Mouse (Mus musculus): Measurements from ENCODE around the gene Cd1d1. TPM values are rescaled to one million over a fixed set of nuclear protein-coding genes. Genes with fewer than 3 reads are reported as not detected.

The Cd1d1 gene
- polyA plus RNA-seq (2015; fragmentation: Nextera tagmentation; extraction: Ambion mirVana), result 37.7 and 38.6 TPM in 2 replicates

DNA sequence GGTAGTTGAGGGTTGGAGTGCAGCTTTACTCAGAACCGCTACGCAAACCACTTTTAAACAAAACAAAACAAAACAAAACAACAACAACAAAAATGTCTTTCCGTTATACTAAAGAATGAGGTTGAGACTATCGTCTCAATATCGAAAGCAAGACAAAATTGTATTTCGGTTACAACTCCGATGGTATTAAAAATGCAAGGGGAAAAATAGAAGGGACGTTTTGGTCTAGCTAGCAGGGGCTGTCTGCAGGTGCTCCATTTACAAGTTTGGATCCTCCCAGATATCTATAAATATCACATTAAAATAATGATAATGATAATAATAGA, at the start of gene Cd1d1:
Gene Cd1d1, minus strand, starts transcription at position 27 of the 326 bp plus-strand sequence.
- ATAC-seq (ENCODE audit: low read depth), result no peak
- Histone ChIP-seq H3K4me2 (ENCODE audit: low read depth, low read length) (peak within 1 kb of the TSS; percentile 80), H3K36me3 (ENCODE audit: control insufficient read depth, insufficient read depth, low read length) (no peaks in the 10 kb centered on the region), H3K27ac (ENCODE audit: low read length) (peak within 1 kb of the TSS; percentile 95), H3K4me1 (replicated peaks; ENCODE audit: control insufficient read depth, insufficient read depth, low read length) (peaks cover 10% of the 10 kb centered on the region; the same call in 1 of the 2 replicates), H3K27me3 (ENCODE audit: control insufficient read depth, insufficient read depth, low read depth, low read length) (no peaks in the 10 kb centered on the region), H3K9me3 (ENCODE audit: control insufficient read depth, low read length) (no peaks in the 10 kb centered on the region), H3K9ac (ENCODE audit: low read length) (peak within 1 kb of the TSS; percentile 81), H3K4me3 (ENCODE audit: low read length) (peak within 1 kb of the TSS; percentile 68)
- 14% methylated on average over 8 of the region's 8 CpGs for WGBS

DNA sequence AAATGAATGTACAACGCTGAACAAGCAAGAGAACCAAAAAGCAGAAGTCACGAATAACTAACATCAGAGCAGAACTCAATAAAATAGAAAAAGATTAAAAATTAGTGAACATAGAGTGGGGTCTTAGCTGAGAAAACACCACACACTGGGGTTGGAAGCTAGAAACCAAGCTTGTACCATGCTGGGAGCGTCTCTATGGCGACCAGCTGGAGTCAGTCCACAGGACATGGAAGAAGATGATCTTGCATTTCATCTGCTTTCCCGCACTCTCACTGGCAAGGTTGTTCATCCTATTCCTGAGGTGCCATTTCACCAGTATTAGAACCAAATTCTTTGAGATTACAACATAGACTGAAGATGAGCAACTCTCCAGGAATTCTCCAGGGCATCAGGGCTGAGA, 48.6 kb upstream of the Cd1d1 start:
- H3K4me3 ChIP-seq (ENCODE audit: low read length), result no peak overlapping the region
- no peaks in the 10 kb centered on the region for H3K36me3 ChIP-seq (ENCODE audit: control insufficient read depth, insufficient read depth, low read length)
- H3K9ac ChIP-seq (ENCODE audit: low read length), result no peak overlapping the region
- no peaks in the 10 kb centered on the region for H3K4me1 ChIP-seq (replicated peaks; ENCODE audit: control insufficient read depth, insufficient read depth, low read length)
- H3K9me3 ChIP-seq (ENCODE audit: control insufficient read depth, low read length), result no peaks in the 10 kb centered on the region
- ATAC-seq (ENCODE audit: low read depth), result no peak
- H3K4me2 ChIP-seq (ENCODE audit: low read depth, low read length), result no peak overlapping the region
- H3K27me3 ChIP-seq (ENCODE audit: control insufficient read depth, insufficient read depth, low read depth, low read length), result no peaks in the 10 kb centered on the region
- H3K27ac ChIP-seq (ENCODE audit: low read length), result no peak overlapping the region
- 84% methylated on average over 5 of the region's 5 CpGs for WGBS

DNA sequence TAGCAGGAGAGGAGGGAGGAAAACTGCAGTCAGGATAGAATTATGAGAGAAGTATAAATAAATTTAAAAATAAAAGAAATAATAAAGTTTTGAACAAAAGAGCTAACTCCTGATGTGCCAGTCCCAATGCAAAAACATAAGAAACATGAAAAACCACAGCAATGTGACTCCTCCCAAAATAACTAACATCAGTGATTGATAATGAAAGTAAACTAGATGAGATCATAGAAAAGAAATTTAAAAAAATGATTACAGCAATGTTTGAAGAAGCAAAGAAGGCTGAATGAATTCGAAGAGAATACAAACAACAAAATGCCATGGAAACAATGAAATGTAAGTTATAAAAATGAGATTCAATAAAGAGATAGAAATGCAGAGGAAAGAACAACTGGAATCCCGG, 42.5 kb upstream of the Cd1d1 start:
- H3K36me3 ChIP-seq (ENCODE audit: control insufficient read depth, insufficient read depth, low read length), result no peaks in the 10 kb centered on the region
- H3K4me2 ChIP-seq (ENCODE audit: low read depth, low read length), result no peak overlapping the region
- WGBS, result 76% methylated on average over 2 of the region's 2 CpGs
- H3K4me1 ChIP-seq (replicated peaks; ENCODE audit: control insufficient read depth, insufficient read depth, low read length), result no peaks in the 10 kb centered on the region
- H3K9ac ChIP-seq (ENCODE audit: low read length), result no peak overlapping the region
- no peak for ATAC-seq (ENCODE audit: low read depth)
- H3K4me3 ChIP-seq (ENCODE audit: low read length), result no peak overlapping the region
- no peaks in the 10 kb centered on the region for H3K27me3 ChIP-seq (ENCODE audit: control insufficient read depth, insufficient read depth, low read depth, low read length)
- no peaks in the 10 kb centered on the region for H3K9me3 ChIP-seq (ENCODE audit: control insufficient read depth, low read length)
- no peak overlapping the region for H3K27ac ChIP-seq (ENCODE audit: low read length)

DNA sequence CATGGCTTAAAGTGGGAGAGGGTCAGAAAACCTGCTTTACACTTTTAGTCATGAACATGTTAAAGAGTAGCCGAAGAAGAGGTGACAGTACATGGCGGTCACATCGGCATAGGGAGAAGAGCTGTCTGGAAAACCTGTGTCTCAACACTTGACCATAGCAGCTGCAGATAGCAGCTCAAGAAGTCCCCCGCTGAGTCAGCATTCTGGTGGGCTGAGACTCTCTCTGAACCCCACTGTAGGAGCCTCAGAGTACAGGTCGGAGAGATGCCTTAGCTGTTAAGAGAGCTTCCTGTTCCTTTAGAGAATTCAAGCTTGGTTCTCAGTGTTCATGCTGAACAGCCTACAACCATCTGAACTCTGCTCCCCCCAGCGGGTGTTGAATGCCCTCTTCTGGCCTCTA, 39.3 kb upstream of the Cd1d1 start:
- Histone ChIP-seq H3K4me2 (ENCODE audit: low read depth, low read length) (no peak overlapping the region), H3K27me3 (ENCODE audit: control insufficient read depth, insufficient read depth, low read depth, low read length) (no peaks in the 10 kb centered on the region), H3K4me3 (ENCODE audit: low read length) (no peak overlapping the region), H3K9me3 (ENCODE audit: control insufficient read depth, low read length) (no peaks in the 10 kb centered on the region), H3K27ac (ENCODE audit: low read length) (no peak overlapping the region), H3K9ac (ENCODE audit: low read length) (no peak overlapping the region), H3K4me1 (replicated peaks; ENCODE audit: control insufficient read depth, insufficient read depth, low read length) (no peaks in the 10 kb centered on the region), H3K36me3 (ENCODE audit: control insufficient read depth, insufficient read depth, low read length) (no peaks in the 10 kb centered on the region)
- 80% methylated on average over 6 of the region's 6 CpGs for WGBS
- ATAC-seq (ENCODE audit: low read depth), result no peak

DNA sequence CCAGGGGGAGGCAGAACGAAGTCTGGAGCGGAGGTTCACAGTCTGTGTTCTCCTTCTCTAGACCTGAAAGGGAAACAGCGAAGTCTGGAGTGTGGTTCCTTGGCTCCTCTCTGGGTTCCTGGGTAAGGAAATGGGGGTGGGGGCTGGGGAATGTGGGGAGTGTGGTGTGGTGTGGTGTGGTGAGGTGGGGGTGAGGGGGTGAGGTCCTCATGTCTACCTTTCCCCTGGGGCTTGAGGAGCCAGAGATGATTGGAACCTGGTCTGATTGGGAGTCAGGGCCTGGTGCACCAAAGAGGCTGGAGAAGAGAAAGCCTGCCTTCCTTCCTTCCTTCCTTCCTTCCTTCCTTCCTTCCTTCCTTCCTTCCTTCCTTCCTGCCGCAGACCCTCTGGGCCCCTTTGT, 34.8 kb upstream of the Cd1d1 start:
- Histone ChIP-seq H3K27ac (ENCODE audit: low read length) (no peak overlapping the region), H3K4me3 (ENCODE audit: low read length) (no peak overlapping the region)

DNA sequence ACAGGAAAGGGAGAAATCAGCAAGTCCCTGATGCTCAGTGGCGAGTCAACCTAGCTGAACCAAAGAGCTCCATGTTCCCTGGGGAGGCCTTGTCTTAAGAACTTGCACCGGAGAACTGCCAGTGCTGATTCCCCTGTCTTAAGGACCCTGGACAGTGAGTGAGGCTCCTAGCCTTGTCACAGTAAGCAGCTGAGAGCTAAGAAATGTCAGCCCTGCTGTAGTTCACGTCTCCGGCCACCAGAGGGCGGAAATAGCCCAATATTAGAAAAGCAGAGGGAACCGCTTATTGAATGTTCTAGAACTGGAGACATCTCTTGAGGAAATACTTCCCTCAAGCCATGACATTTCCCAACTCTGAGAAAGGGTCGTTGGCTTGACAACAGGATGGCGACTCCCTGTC, 34.1 kb upstream of the Cd1d1 start:
- Histone ChIP-seq H3K4me3 (ENCODE audit: low read length) (no peak overlapping the region), H3K4me2 (ENCODE audit: low read depth, low read length) (no peak overlapping the region), H3K27ac (ENCODE audit: low read length) (no peak overlapping the region), H3K27me3 (ENCODE audit: control insufficient read depth, insufficient read depth, low read depth, low read length) (no peaks in the 10 kb centered on the region), H3K9ac (ENCODE audit: low read length) (no peak overlapping the region), H3K4me1 (replicated peaks; ENCODE audit: control insufficient read depth, insufficient read depth, low read length) (no peaks in the 10 kb centered on the region), H3K9me3 (ENCODE audit: control insufficient read depth, low read length) (no peaks in the 10 kb centered on the region), H3K36me3 (ENCODE audit: control insufficient read depth, insufficient read depth, low read length) (no peaks in the 10 kb centered on the region)
- 12% methylated on average over 8 of the region's 8 CpGs for WGBS
- ATAC-seq (ENCODE audit: low read depth), result peak; percentile 49; the same call in 1 of the 2 replicates

More for the DNA sequence above, 34.8 kb upstream of the Cd1d1 start:
- H3K4me2 ChIP-seq (ENCODE audit: low read depth, low read length), result no peak overlapping the region
- H3K9ac ChIP-seq (ENCODE audit: low read length), result no peak overlapping the region
- WGBS, result 91% methylated on average over 4 of the region's 4 CpGs
- H3K36me3 ChIP-seq (ENCODE audit: control insufficient read depth, insufficient read depth, low read length), result no peaks in the 10 kb centered on the region
- no peak for ATAC-seq (ENCODE audit: low read depth)
- no peaks in the 10 kb centered on the region for H3K9me3 ChIP-seq (ENCODE audit: control insufficient read depth, low read length)
- H3K27me3 ChIP-seq (ENCODE audit: control insufficient read depth, insufficient read depth, low read depth, low read length), result no peaks in the 10 kb centered on the region
- no peaks in the 10 kb centered on the region for H3K4me1 ChIP-seq (replicated peaks; ENCODE audit: control insufficient read depth, insufficient read depth, low read length)

DNA sequence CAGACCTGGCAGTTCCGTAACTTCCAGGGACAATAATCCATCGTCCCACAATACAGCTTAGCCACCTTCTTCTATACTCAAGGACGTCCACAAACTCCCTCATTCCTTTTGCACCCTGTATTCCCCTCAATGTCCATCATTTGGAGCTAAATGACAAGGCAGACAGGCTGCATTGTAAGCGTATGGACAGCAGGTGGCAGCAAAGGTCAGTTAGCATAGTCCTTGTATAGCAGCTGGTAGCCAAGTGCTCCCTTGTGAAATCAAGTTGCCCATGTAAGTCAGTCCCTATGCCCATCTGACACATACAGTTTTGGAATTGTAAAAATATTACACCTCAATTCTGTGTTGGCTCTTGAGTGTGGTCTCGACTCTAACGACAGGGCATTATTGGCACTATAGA, 31.6 kb upstream of the Cd1d1 start:
- peak; percentile 49; the same call in 1 of the 2 replicates for ATAC-seq (ENCODE audit: low read depth)

DNA sequence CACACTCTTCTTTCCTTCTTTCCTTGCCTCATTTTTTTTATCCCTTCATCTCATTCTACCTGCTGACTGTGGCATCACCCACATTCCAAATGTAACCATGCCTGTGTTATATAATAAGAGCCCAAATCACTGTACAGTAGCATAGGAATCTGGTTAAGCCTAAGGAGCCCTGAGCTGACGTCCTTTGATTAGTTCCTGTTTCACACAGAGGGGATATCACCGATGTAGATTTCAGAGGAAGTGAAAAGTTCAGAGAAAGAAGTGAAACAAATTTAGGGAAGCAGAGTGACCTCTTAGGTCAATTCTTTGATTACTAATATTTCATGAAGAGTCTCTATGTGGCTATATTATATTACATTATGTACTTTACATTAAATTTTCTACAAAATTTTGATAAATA, 18.5 kb upstream of the Cd1d1 start:
- Histone ChIP-seq H3K36me3 (ENCODE audit: control insufficient read depth, insufficient read depth, low read length) (no peaks in the 10 kb centered on the region), H3K4me2 (ENCODE audit: low read depth, low read length) (no peak overlapping the region), H3K9ac (ENCODE audit: low read length) (no peak overlapping the region), H3K27me3 (ENCODE audit: control insufficient read depth, insufficient read depth, low read depth, low read length) (no peaks in the 10 kb centered on the region), H3K4me3 (ENCODE audit: low read length) (no peak overlapping the region), H3K4me1 (replicated peaks; ENCODE audit: control insufficient read depth, insufficient read depth, low read length) (no peaks in the 10 kb centered on the region), H3K27ac (ENCODE audit: low read length) (no peak overlapping the region), H3K9me3 (ENCODE audit: control insufficient read depth, low read length) (no peaks in the 10 kb centered on the region)
- ATAC-seq (ENCODE audit: low read depth), result no peak
- 52% methylated on average over 2 of the region's 2 CpGs for WGBS

More for the DNA sequence above, 31.6 kb upstream of the Cd1d1 start:
- Histone ChIP-seq H3K27ac (ENCODE audit: low read length) (no peak overlapping the region), H3K9ac (ENCODE audit: low read length) (no peak overlapping the region), H3K4me1 (replicated peaks; ENCODE audit: control insufficient read depth, insufficient read depth, low read length) (no peaks in the 10 kb centered on the region), H3K4me2 (ENCODE audit: low read depth, low read length) (no peak overlapping the region), H3K9me3 (ENCODE audit: control insufficient read depth, low read length) (no peaks in the 10 kb centered on the region), H3K36me3 (ENCODE audit: control insufficient read depth, insufficient read depth, low read length) (no peaks in the 10 kb centered on the region), H3K4me3 (ENCODE audit: low read length) (no peak overlapping the region), H3K27me3 (ENCODE audit: control insufficient read depth, insufficient read depth, low read depth, low read length) (no peaks in the 10 kb centered on the region)
- WGBS, result 19% methylated on average over 6 of the region's 6 CpGs

DNA sequence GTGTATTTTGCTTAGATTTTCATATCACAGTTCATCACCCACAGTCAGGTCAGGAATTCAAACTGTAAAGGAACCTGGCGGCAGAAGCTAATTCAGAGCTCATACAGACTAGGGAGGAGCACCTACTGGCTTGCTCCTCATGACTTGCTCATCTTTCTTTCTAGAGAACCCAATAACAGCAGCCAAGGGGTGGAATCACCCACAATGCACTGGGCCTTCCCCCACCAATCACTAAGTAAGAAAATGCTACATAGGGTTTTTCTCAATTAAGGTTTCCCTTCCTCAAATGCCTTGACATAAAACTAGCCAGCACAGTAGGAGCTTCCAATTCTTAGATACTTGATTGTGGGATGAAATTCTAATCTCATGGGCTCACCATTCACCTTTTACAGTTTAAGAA, 17.8 kb upstream of the Cd1d1 start:
- Histone ChIP-seq H3K36me3 (ENCODE audit: control insufficient read depth, insufficient read depth, low read length) (no peaks in the 10 kb centered on the region), H3K27ac (ENCODE audit: low read length) (no peak overlapping the region), H3K4me3 (ENCODE audit: low read length) (no peak overlapping the region), H3K4me1 (replicated peaks; ENCODE audit: control insufficient read depth, insufficient read depth, low read length) (no peaks in the 10 kb centered on the region), H3K9me3 (ENCODE audit: control insufficient read depth, low read length) (no peaks in the 10 kb centered on the region), H3K4me2 (ENCODE audit: low read depth, low read length) (no peak overlapping the region), H3K27me3 (ENCODE audit: control insufficient read depth, insufficient read depth, low read depth, low read length) (no peaks in the 10 kb centered on the region), H3K9ac (ENCODE audit: low read length) (no peak overlapping the region)
- ATAC-seq (ENCODE audit: low read depth), result no peak
- WGBS, result 77% methylated on average over 1 of the region's 1 CpGs

DNA sequence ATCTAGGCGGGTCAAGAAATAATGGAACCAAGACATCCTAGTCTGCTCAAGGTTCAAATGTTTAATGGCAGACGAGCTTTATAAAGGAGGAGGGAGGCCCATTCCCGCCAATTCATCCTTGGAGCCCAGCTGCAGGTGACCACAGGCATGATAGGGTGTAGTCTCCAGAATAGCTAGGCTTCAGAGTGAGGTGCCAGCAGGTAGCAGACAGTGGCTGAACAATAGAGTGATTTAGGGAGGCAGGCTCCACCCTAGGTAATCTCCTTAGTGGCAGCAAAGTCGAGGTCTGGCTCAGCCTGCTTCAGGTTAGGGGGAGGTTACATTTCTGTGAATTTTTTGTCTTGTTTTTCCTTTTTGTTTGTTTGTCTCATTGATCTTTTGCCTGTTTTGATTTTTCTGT, 16.7 kb upstream of the Cd1d1 start:
- Histone ChIP-seq H3K4me2 (ENCODE audit: low read depth, low read length) (no peak overlapping the region), H3K9me3 (ENCODE audit: control insufficient read depth, low read length) (no peaks in the 10 kb centered on the region), H3K4me3 (ENCODE audit: low read length) (no peak overlapping the region), H3K9ac (ENCODE audit: low read length) (no peak overlapping the region), H3K27me3 (ENCODE audit: control insufficient read depth, insufficient read depth, low read depth, low read length) (no peaks in the 10 kb centered on the region), H3K36me3 (ENCODE audit: control insufficient read depth, insufficient read depth, low read length) (no peaks in the 10 kb centered on the region), H3K27ac (ENCODE audit: low read length) (no peak overlapping the region), H3K4me1 (replicated peaks; ENCODE audit: control insufficient read depth, insufficient read depth, low read length) (no peaks in the 10 kb centered on the region)
- no peak for ATAC-seq (ENCODE audit: low read depth)
- WGBS, result 55% methylated on average over 4 of the region's 4 CpGs

Measured in lung, embryonic 16.5 days (tissue).